Mouse (Mus musculus) lung, postnatal 36 days (tissue): ENCODE results near the gene Golph3l.
A peak's percentile ranks its signal among the peaks of the same experiment; 100 is the strongest.
"Not testable (repeated sequence)": the region's sequence is repeated elsewhere in the genome, so short reads cannot be mapped to it uniquely, and the experiment has no call there.

ENCODE experiments used
- DNase-seq: peaks from one replicate; pipeline ENCODE4 v3.0.0; 2022; ENCODE audit warnings: mixed read lengths

Gene Golph3l

DNA sequence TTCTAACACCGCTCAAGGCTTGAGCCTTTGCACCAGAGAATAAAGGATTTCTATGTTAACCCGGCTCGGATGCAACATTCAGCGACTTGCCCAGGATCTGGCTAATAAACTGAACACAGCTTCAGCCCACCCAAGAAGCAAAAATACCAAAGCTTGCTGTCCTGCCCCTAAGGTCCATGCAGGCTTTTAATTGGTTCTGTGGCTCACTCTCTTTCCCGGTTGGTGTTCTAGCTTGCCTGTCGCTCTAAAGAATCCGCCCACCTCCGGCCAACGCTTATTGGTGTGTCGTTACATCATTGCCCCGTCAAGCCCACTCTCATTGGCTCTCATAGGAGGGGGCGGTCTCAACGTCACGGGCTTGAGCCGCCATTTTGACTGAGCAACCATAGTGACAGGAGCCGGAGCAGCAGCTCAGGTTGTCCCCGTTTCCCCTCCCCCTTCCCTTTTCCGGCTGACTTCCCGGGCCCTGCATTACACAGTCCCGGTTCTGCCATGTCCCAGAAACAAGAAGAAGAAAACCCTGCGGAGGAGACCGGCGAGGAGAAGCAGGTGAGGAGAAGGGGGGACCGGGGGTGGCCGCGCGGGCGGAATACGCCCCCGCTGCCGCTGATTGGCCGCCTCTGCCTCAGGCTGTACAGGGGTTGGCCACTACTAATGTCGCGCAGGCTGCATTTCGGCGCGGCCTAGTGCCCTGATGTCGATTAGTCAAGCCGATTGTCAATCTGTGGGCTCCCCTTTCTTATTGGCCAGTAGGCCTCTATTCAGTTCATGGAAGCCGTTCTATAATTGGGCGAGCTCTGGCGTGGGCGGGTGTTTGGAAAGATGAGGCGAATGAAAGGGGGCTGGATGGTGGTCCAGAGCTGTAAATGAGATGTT is 36.1 kb downstream of the Golph3l start, which contains the start of gene Ensa:
Gene Ensa (plus strand): TSS at position 366 of the 876 bp plus-strand sequence.
- peak; percentile 100 for DNase-seq

- no peak for DNase-seq
Observed at GRCm38 (mm10) chr3:95627763-95628162, 39.0 kb downstream of the Golph3l start.

DNA sequence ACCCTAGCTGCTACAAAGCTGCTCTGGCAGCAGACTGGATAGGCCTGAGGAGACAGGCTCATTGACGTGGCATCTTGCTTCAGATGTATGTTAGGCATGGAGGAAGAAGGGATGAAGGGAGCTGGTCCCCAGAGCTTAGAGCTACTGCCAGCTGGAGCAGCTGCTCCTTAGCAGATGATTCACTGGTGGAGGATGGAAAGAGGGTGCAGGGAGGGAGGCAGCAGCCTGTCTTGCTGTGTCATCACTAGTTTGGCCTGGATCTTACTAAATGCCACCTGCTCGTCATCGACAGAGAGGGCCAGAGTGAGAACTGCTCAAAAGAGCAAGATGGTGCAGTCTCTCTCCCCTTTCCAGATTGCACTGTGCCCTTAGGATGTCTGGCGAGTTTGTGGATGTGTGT is 41.0 kb downstream of the Golph3l start:
- no peak for DNase-seq

- DNase-seq = no peak
Observed at GRCm38 (mm10) chr3:95630856-95631255, 42.1 kb downstream of the Golph3l start.

GRCm38 (mm10) chr3:95631304-95631703 is 42.6 kb downstream of the Golph3l start:
- no peak for DNase-seq

- no peak for DNase-seq
Observed at GRCm38 (mm10) chr3:95632648-95633588, 44.2 kb downstream of the Golph3l start.

- no peak for DNase-seq
Observed at GRCm38 (mm10) chr3:95635636-95636035, 46.9 kb downstream of the Golph3l start.

- no peak for DNase-seq
Observed at GRCm38 (mm10) chr3:95636072-95636471, 47.3 kb downstream of the Golph3l start.

- DNase-seq = no peak
Observed at GRCm38 (mm10) chr3:95639694-95640093, 51.0 kb downstream of the Golph3l start.

- no peak for DNase-seq
Observed at GRCm38 (mm10) chr3:95643097-95643496, 54.4 kb downstream of the Golph3l start.

- DNase-seq = peak; percentile 86
Observed at GRCm38 (mm10) chr3:95645313-95646235, 56.8 kb downstream of the Golph3l start.

DNA sequence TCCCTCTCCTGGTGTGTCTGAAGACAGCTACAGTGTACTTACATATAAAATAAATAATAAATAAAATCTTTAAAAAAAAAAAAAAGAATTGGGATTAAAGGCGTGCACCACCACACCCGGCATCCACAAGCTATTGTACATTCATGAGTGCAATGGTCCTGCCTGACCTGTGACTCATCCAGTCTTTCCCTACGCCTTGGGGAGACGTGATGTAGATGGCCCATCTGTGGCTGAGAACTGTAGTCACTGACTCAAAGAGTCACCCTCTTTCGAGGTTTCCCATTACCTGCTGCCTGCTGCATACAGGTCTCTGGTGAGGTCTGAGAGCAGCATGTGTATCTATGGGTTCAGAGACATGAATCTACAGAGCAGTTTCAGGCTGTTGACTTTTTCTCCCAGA is 59.3 kb downstream of the Golph3l start:
- DNase-seq = no peak

DNA sequence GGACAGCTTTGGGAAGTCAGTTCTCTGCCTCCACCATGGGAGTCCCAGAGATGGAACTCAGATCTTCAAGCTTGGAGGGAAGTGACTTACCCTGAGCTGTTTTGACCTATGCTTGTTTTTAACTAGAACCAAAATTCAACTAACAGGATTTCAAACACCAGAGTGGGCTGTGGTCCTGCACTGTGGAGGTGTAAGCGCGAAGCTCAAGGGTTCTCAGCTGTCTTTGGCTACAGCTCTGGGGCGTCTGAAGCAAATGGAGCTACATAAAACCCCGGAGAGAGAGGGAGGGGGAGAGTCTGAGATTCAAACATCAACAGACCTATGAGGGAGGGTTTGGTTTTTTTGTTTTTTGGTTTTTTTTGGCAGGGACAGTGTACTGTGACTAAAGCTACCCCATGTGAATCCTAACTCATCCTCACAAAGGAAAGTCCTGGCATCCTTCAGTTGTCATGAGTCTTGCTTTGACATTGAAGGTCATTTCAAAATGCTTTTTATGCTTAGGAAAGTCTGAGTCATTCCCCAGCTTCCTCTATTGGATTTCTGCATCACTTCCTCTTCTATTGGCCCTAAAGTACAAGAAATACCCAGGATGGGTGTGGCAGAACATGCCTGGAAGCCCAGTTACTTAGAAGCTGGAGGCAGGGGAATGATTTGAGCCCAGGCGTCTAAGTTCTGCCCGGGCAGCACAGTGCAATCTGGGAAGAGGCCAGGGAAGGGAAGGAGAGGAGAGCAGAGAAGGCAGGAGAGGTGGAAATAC is 61.7 kb downstream of the Golph3l start:
- DNase-seq = peak; percentile 88

GRCm38 (mm10) chr3:95651033-95651373 is 62.3 kb downstream of the Golph3l start:
- no peak for DNase-seq

GRCm38 (mm10) chr3:95651391-95652203 is 62.9 kb downstream of the Golph3l start:
- peak; percentile 25 for DNase-seq

GRCm38 (mm10) chr3:95652204-95652811 is 63.6 kb downstream of the Golph3l start:
- peak; percentile 63 for DNase-seq

DNA sequence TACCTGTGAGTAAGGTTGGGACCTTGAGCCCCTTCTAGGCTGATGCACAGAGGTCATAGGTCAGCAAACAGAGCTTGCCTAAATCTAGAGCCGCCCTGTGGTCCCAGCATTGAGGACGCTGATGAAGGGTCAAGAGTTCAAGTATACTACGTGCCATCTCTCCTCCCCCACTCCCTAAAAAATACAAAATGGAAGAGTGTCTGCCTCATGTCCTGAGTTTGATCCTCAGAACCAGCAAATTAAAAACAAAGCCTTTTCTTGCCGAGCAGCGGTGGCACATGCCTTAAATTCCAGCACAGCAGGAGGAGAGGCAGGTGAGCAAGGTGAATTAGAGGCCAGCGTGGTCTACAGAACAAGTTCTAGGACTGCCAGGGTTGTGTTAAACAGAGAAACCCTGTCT is 64.1 kb downstream of the Golph3l start:
- DNase-seq = no peak

- peak; percentile 91 for DNase-seq
Observed at GRCm38 (mm10) chr3:95653473-95654034, 64.8 kb downstream of the Golph3l start.

GRCm38 (mm10) chr3:95654371-95654770 is 65.6 kb downstream of the Golph3l start:
- not testable (repeated sequence) for DNase-seq

GRCm38 (mm10) chr3:95655437-95655836 is 66.7 kb downstream of the Golph3l start:
- peak; percentile 56 for DNase-seq
